Mouse (Mus musculus) MEL (cell line): ENCODE results near the gene Dnajb6.
A peak's percentile ranks its signal among the peaks of the same experiment; 100 is the strongest.

Source experiments
- CTCF ChIP-seq, 3 experiments: IDR thresholded peaks in 2 of 3; conservative IDR thresholded peaks in 1 of 3; 2 replicates each; pipeline ENCODE4 v1.5.1; 2011 to 2012; ENCODE audit warnings: low read length in 3 of 3, low read depth in 2 of 3, mild to moderate bottlenecking in 2 of 3, improper control_type of control experiment in 1 of 3, inconsistent platforms in 1 of 3, mixed read lengths in 1 of 3, moderate library complexity in 1 of 3; ENCODE audit not compliant: control insufficient read depth in 1 of 3, insufficient read depth in 1 of 3, poor library complexity in 1 of 3, severe bottlenecking in 1 of 3
- EP300 ChIP-seq, 2 experiments: IDR thresholded peaks; 2 replicates each; pipeline ENCODE4 v1.6.1; 2011; ENCODE audit warnings: improper control_type of control experiment in 2 of 2, low read length in 2 of 2, low read depth in 1 of 2, mild to moderate bottlenecking in 1 of 2
- MEF2A ChIP-seq: IDR thresholded peaks from 2 replicates; pipeline ENCODE4 v1.6.1; 2014; ENCODE audit warnings: low read depth, mild to moderate bottlenecking, inconsistent platforms, low read length, improper control_type of control experiment; ENCODE audit not compliant: poor library complexity, insufficient replicate concordance, severe bottlenecking; ENCODE audit errors: extremely low read depth
- POLR2A ChIP-seq, 2 experiments: IDR thresholded peaks; 2 replicates each; pipeline ENCODE4 v1.6.1; 2011 to 2012; ENCODE audit warnings: low read length in 2 of 2, mild to moderate bottlenecking in 2 of 2, control low read depth in 1 of 2, improper control_type of control experiment in 1 of 2, low read depth in 1 of 2, moderate library complexity in 1 of 2; ENCODE audit not compliant: control insufficient read depth in 1 of 2, insufficient read depth in 1 of 2, poor library complexity in 1 of 2
- USF2 ChIP-seq, 2 experiments: IDR thresholded peaks; 2 replicates each; pipeline ENCODE4 v1.6.1; 2011 to 2012; ENCODE audit warnings: improper control_type of control experiment in 2 of 2, low read length in 2 of 2, borderline replicate concordance in 1 of 2, inconsistent platforms in 1 of 2, low read depth in 1 of 2, mild to moderate bottlenecking in 1 of 2; ENCODE audit not compliant: insufficient read depth in 1 of 2

DNA sequence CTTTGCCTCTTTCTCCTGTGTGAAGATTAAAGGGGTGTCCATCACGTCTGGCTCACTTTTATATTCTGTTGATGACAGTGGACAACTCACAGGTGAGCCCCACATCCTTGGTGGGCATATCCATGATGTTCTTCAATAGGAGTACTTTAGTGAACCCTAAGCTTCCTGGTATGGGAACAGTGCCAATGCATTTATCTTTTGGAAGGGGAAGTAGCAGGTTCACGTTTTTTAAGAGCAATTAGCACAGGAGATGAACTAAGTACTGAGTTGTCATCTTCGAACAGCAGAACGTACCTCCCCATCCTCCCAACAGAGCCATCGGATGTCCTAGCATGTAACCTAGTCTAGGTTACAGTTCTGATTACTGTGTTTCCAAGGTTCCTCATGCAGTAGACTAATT is 23.8 kb downstream of the Dnajb6 start:
- no peak for TF ChIP-seq MEF2A
- TF ChIP-seq POLR2A (IDR thresholded peaks at IDR 0.05; ENCODE audit: control insufficient read depth in 1 of 2, insufficient read depth in 1 of 2, low read depth in 1 of 2, low read length in 2 of 2, poor library complexity in 1 of 2): no peak
- peak in 1 of 2 experiments; percentile 63; a peak in 2 of 4 replicates for TF ChIP-seq EP300 (IDR thresholded peaks at IDR 0.05; ENCODE audit: low read depth in 1 of 2, low read length in 2 of 2)
- TF ChIP-seq CTCF (IDR thresholded peaks at IDR 0.05 in 2 of 3, conservative IDR thresholded peaks at IDR 0.05 in 1 of 3; ENCODE audit: control insufficient read depth in 1 of 3, insufficient read depth in 1 of 3, low read depth in 2 of 3, low read length in 3 of 3, poor library complexity in 1 of 3, severe bottlenecking in 1 of 3): no peak
- no peak for TF ChIP-seq USF2 (IDR thresholded peaks at IDR 0.05; ENCODE audit: borderline replicate concordance in 1 of 2, insufficient read depth in 1 of 2, low read depth in 1 of 2, low read length in 2 of 2)
